Mouse (Mus musculus) cerebellum, adult 9-10 months (tissue): ENCODE results near the gene Exoc6b.

Source experiments
- DNase-seq: peaks from one replicate; pipeline ENCODE4 v3.0.0; 2022

Exoc6b gene

DNA sequence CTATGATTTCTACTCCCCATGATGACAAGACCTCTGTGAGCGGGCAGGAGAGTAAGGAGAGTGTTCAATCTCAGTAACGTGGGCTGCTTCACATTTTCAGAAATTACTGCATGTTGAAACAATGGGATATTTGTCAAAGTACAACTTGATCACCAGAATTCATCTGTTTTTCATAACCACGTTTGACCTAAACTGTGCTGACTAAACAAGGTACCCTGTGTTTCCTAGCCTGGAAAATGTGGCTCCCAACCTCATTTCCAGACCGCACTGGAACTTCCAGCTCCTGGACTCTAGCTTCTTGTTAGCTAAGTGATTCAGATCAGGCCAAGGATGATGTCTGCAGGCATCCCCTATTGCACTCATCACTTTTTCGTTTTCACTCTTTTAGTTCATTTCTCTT lies 193.4 kb downstream of the Exoc6b start:
- no peak for DNase-seq

GRCm38 (mm10) chr6:84867114-84867513 lies 202.2 kb downstream of the Exoc6b start:
- DNase-seq: no peak

DNA sequence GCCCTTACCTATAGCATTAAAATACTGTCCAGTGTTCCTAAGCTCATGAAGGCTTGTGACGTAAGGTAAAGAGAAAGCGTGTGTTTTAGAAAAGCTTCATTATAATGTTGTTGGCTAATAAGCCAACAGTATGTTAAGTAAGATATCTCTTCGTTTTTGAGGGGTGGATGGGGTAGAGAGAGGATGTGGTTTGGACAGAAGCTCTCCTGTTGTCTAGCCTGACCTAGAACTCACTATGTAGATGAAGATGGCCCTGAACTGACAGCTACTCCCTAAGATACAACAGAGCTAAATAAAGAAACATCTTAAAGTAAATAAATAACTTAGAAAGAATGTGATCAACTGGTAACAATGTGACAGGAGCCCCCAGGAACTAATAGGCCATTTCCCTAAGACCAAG lies 204.7 kb downstream of the Exoc6b start:
- no peak for DNase-seq

- no peak for DNase-seq
Measured at GRCm38 (mm10) chr6:84863816-84864375, 205.4 kb downstream of the Exoc6b start.

DNA sequence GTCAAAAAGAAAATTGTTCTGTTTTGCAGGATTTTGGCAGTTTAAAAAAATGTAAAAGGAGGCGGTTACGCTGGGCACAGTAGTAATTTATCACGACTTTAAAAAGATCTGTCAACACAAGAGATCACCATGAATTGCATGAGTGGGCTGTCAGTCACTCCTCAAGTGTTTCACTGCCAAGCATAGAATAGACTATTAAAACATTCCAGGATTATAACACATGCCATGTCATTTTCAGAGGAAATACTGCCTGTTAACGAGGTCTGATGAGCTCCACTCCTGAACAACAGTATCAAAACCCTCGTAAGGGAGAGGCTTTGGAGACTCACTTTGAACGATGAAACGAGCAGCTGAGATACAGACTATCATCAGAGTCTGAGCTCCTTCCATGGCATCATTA lies 223.6 kb downstream of the Exoc6b start:
- DNase-seq: no peak

GRCm38 (mm10) chr6:84841138-84841537 lies 228.2 kb downstream of the Exoc6b start:
- no peak for DNase-seq

GRCm38 (mm10) chr6:84807546-84807945 lies 261.8 kb downstream of the Exoc6b start:
- DNase-seq: no peak

DNA sequence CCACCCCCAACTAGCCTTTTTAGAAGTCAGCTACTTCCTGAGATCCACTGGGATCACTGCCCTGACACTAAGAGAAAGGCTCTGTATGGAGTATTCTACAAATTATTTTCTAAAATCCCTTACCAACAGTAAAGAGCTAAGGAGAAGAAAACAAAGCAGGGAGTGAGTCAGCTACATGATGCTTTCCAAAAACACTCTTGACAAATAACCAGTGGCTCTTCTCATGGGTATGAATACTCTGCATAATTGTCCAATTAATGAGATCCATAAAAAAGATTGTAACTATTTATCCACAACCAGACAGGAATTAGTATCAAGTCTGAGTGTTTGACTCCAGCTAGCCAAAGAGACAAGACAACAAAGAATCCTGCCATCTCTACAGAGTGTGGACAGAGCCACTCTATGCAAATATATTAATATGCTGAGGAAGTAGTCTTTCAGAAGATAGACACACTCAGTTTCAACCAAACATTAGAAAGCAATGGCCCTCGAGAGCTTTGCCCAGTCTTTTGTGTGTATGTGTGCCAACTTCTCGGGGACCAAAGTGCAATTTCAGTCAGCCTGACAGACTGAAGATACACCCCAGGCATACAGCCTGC lies 263.1 kb downstream of the Exoc6b start:
- DNase-seq: no peak

- DNase-seq: no peak
Measured at GRCm38 (mm10) chr6:84798736-84799135, 270.6 kb downstream of the Exoc6b start.

- DNase-seq: no peak
Measured at GRCm38 (mm10) chr6:84783994-84784393, 285.3 kb downstream of the Exoc6b start.

DNA sequence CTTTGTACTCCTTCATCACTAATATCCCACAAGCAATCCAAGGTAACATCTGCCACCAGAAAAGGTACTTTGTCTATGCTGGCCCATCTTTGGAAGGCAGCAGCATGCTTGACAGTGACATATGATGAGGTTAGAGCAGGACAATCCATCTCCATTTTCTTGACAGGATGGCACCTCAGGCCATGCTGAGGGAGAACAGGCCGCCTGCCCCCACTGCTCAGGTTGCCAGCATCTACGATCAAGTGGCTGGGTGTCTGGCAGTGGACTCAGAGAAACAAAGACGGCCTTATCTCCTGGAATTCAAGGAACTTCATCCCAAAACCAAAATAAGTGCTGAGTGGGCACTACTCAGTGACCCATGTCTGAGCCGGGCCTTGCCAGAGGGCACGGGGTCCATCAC lies 289.3 kb downstream of the Exoc6b start:
- no peak for DNase-seq

GRCm38 (mm10) chr6:84778970-84779369 lies 290.3 kb downstream of the Exoc6b start:
- no peak for DNase-seq

DNA sequence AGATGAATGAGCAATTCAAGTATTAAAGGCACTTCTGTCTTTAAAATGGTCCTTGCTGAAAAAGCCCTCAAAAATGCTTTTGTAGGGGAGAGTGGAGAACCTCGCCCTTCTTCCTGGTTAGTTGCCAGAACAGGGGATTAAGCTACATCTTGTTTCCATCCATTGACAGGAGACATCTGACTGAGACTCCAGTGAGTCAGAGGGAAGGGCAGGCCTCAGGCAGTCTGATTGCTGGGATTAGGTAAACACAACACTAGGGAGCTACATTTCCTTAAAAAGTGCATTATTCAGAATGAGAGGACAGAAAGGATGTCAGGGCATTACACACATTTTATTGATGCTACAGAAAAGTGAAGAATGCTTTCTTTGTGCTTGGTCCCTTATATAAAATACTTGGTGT lies 293.4 kb downstream of the Exoc6b start:
- no peak for DNase-seq

GRCm38 (mm10) chr6:84755266-84755665 lies 314.0 kb downstream of the Exoc6b start:
- DNase-seq: no peak

DNA sequence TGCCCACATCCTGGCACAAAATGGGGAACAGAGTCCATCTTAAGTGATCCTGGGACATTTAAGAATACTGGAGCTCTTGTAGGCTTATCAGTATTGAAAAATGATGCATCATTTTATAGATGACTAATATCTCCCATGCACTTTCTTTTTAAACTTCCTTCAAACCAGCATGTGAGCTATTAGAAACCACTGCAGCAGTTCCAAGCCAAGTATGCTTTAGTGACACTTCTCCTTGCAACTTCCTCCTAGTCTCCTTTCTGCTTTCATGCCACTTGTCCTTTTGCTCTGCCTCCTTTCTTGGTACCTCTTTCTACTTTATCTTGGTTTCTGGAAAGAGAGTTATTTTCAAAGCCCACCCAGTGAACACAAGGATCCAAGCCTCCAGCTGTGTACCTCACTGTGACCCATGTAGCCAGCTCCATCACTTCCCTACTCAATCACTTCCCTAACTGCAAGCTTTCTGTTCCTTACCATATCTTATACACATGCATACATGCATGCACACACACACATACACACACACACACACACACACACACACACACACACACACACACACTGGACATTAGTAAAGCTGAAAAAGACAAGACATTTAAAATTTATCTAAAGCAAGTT lies 316.4 kb downstream of the Exoc6b start:
- no peak for DNase-seq

DNA sequence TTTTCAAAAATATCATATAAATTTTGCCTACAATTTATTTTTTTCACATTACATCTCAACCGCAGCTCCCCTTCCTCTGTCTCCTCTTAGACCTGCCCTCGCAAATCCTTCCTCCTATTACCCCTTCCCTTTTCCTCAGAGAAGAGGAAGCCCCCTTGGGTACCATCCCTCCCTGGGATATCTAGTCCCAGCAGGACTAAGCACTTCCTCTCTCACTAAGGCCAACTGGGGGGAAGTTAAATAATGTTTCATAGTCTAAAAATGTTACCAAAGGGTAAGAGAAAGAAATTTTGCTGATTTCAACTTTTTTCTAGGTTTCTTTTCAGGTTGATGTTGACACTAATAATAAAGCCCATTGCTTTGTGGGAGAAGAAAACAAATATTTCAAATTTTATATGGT lies 317.9 kb downstream of the Exoc6b start:
- no peak for DNase-seq

DNA sequence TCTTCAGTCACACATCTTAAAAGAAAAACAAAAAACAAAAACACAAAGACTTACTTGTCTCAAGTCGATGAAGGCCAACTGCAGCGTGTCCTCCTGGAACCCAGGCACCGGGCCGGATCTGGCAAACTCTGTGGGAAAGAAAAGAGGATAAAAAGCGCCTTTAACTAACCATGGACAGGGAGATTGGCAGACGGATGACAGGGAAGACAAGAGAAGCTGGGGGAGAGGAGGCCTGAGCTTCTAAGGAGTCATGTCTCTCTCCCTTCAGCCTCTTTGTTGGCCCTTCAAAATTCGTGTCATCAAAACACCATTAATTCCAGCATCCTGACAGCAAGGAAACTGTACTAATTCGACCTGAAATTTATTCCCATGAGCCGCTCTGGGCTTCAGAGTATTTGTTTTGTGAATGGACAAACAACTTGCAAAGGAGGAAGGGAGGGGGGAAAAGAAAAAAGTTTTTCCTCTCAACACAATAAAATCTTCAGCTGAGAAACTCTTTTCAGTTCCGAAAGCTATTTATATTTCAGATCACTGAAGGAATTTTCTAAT lies 322.4 kb downstream of the Exoc6b start:
- DNase-seq: peak; percentile 20

DNA sequence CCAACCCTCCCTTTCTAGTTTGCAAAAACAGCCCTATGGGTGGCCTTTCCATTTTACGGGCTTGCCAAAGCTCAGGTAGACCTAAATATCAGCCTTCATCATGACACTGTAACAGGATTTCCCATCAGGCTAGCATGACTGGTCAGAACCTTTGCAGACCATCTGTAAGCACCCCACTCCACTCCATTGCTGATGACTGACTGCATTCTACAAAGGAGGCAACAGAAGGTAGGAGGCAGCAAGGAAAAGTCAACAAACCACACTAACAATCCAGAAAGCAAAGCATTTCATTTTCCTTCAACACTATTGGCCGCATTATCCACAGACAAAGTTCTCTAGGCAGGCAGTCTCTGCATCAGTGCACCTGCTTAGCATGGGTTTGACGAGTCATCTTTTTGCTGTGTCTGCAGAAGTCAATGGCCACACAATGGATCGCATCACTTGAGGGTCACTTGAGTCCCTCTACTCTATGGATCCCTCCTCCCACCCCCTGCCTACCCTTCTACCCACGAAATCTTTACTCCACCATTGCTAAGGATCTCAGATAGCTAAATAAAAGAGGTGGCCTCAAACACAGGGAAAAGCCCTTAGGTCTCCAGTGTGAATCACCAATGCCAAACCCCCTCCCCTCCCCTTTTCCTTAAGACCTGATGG lies 323.0 kb downstream of the Exoc6b start:
- DNase-seq: no peak

- no peak for DNase-seq
Measured at GRCm38 (mm10) chr6:84745570-84745969, 323.7 kb downstream of the Exoc6b start.

DNA sequence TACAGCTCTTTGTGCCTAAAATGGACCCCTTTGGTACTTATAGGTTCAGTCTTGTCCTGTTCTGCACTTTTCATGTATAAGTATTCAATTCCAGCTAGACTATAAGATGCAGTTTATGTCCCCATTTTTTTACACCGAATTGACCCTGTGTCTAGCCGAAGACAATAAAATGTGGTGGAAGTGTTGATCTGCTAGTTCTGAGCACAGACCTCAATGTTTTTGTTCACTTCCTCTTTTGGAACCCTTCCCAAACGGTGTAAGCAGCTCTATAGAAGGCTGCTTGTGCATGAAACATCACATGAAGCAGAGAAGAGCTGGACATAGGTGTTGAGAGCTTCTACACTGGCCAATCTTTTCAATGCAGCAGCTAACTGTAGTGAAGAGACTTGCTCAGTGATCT lies 327.1 kb downstream of the Exoc6b start:
- no peak for DNase-seq

GRCm38 (mm10) chr6:84736942-84737341 lies 332.4 kb downstream of the Exoc6b start:
- DNase-seq: peak; percentile 17

DNA sequence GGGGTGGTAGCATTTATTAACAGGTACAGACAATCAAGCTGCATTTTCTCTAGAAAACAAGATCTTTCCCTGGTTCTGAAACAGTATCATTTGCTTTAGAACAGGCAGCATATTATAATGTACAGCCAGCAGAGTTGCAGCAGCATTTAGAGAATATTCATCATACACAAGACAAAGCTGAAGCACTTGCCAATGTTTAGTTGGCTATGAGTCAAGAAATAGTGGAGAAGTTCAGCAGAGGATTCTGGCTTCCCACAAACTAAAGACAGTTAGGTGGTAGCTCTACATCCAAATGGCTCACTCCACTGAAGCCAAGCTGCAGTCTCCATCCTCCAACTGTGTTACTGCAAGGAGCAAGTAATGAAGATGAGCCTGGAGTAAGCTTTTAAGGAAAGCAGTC lies 342.4 kb downstream of the Exoc6b start:
- DNase-seq: no peak

DNA sequence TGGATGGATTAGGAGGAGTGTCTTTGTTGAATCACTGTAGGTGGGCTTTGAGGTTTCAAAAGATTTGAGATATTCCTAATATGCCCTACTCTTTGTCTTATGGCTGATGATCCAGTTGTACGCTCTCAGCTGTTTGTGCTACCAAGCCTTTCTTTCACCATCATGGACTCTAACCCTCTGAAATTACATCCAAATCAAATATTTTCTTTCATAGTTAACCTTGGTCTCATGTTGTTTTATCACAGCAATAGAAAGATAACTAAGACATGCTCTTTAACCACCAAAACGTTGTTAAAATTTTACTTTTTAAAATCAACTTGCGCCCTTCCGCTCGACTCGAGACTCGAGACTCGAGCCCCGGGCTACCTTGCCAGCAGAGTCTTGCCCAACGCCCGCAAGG lies 356.1 kb downstream of the Exoc6b start:
- DNase-seq: no peak

DNA sequence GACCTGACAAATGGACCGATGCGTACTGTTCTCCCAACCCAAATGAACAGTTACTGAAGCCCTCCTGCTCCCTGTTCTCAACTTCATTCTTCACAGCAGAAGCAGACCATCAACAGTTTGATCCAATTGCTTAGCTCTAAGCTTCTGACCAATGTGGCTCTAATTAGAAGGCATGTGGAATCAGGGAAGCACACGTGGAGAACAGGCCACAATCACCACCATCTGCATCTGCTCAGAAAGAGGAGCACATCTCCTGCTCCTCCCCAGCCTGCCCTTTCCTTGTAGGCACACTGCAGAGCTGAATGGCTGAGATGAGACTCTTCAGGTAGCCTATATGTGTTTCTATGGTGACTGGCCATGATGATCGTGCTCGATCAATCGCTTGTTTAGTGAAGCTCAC lies 358.5 kb downstream of the Exoc6b start:
- DNase-seq: no peak
